Mouse (Mus musculus) embryonic facial prominence, embryonic 15.5 days (tissue): ENCODE results near the gene Rbbp6. TPM values are rescaled to one million over a fixed set of nuclear protein-coding genes. Genes with fewer than 3 reads are reported as not detected.
A peak's percentile ranks its signal among the peaks of the same experiment; 100 is the strongest.

Experiments
- ATAC-seq: fragments of 200-750 bp; cut with Nextera tagmentation; 2 replicates; pipeline ENCODE4 v1.8.0; 2017; ENCODE audit warnings: low read depth, moderate TSS enrichment; ENCODE audit not compliant: insufficient number of reproducible peaks, low FRiP score, low TSS enrichment
- H3K27ac ChIP-seq: fragments of 300-500 bp; sonication (generic); replicated peaks from 2 replicates; pipeline ENCODE4 v1.5.1; 2015; ENCODE audit warnings: mild to moderate bottlenecking, inconsistent platforms
- H3K27me3 ChIP-seq: fragments of 300-500 bp; sonication (generic); 2 replicates; pipeline ENCODE4 v1.6.1; 2015; ENCODE audit warnings: inconsistent platforms
- H3K36me3 ChIP-seq: fragments of 300-500 bp; sonication (generic); 2 replicates; pipeline ENCODE4 v1.6.1; 2015; ENCODE audit warnings: mild to moderate bottlenecking, inconsistent platforms
- H3K4me1 ChIP-seq: fragments of 300-500 bp; sonication (generic); 2 replicates; pipeline ENCODE4 v1.6.1; 2015; ENCODE audit warnings: inconsistent platforms
- H3K4me2 ChIP-seq: fragments of 300-500 bp; sonication (generic); replicated peaks from 2 replicates; pipeline ENCODE4 v1.6.1; 2015; ENCODE audit warnings: mild to moderate bottlenecking, inconsistent platforms
- H3K4me3 ChIP-seq: fragments of 300-500 bp; sonication (generic); replicated peaks from 2 replicates; pipeline ENCODE4 v1.5.1; 2015; ENCODE audit warnings: mild to moderate bottlenecking, inconsistent platforms
- H3K9ac ChIP-seq: fragments of 300-500 bp; sonication (generic); 2 replicates; pipeline ENCODE4 v1.6.1; 2015; ENCODE audit warnings: inconsistent platforms
- H3K9me3 ChIP-seq: fragments of 300-500 bp; sonication (generic); replicated peaks from 2 replicates; pipeline ENCODE4 v1.6.1; 2016; ENCODE audit warnings: inconsistent platforms
- WGBS: fragments of 180-500 bp; shearing (Covaris S2); methylation state at CpG from one replicate; pipeline ENCODE4 v1.1.7; 2015; 5-methylcytosine and 5-hydroxymethylcytosine counted together
- polyA plus RNA-seq: library from polyadenylated mRNA; unstranded; fragments of >200 nt; fragmentation: Nextera tagmentation; extraction: Ambion mirVana; gene quantifications from 2 replicates; pipeline ENCODE4 v1.2.1, GENCODE M21; 2015

The Rbbp6 gene
- polyA plus RNA-seq, 1 experiment from 2014 or later, result 27.5 TPM

DNA sequence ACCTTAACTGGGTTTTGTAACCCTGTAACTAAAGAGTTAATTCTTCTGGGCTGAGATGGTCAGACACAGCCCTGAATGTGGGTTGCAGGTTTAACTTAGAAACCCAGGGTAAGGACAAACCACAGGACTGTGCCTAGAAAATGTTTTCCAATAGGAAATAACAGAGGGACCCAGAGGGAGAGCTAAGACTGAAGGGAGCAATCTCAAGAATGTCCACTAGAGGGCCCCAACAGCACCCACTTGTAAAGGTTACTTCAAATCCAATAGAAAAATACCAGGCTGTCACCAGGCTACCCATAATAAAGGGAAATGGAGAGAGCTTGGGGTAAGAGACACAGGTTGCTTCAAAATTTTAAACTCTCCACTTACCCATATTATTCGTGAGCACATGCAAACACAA lies 20.3 kb upstream of the Rbbp6 start:
- Histone ChIP-seq H3K27ac (no peak overlapping the region), H3K36me3 (no peaks in the 10 kb centered on the region), H3K4me1 (no peaks in the 10 kb centered on the region), H3K27me3 (no peaks in the 10 kb centered on the region), H3K4me2 (no peak overlapping the region), H3K9me3 (no peaks in the 10 kb centered on the region), H3K9ac (no peak overlapping the region), H3K4me3 (no peak overlapping the region)
- no peak for ATAC-seq
- 7% methylated on average over 1 of the region's 1 CpGs for WGBS

DNA sequence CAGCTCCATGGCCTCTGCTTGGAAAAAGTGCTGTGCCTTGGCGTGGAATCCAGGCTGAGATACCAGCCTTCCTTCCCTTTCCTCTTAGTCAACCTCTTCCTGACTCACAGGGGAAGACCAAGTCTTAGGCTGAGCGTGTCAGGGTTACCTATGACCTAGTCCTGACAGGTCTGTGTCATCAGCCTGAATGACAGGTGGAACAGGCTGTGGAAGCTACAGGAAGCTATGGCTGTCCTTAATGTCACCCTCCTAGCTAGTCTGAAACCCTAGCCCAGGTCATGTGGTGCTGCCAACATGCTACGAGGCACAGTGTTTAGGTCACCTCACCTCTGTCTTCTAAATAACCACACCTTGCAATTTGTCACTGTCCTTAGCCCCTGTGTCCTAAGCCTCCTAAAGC lies 16.2 kb upstream of the Rbbp6 start:
- 56% methylated on average over 3 of the region's 3 CpGs for WGBS
- no peak overlapping the region for H3K27ac ChIP-seq
- no peak overlapping the region for H3K9ac ChIP-seq
- no peaks in the 10 kb centered on the region for H3K27me3 ChIP-seq
- H3K4me3 ChIP-seq, result no peak overlapping the region
- no peaks in the 10 kb centered on the region for H3K4me1 ChIP-seq
- no peaks in the 10 kb centered on the region for H3K9me3 ChIP-seq
- H3K4me2 ChIP-seq, result no peak overlapping the region
- ATAC-seq, result no peak
- H3K36me3 ChIP-seq, result no peaks in the 10 kb centered on the region

DNA sequence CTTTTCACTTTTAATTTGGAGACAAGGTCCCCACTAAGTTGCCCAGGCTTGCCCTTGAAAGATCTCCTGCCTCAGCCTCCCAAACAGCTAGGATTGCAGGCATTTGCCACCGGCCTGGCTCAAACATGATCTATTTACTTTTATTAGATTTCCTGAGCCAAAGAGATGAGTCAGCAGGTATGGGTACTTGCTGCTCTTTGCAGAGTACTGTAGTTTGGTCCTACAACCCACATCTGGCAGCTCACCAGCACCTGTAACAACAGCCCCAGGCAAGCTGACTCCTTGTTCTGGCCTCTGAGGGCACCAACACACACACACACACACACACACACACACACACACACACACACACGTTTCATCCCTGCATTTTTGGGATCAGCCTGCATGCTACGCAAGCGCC lies 14.0 kb upstream of the Rbbp6 start:
- no peak for ATAC-seq

DNA sequence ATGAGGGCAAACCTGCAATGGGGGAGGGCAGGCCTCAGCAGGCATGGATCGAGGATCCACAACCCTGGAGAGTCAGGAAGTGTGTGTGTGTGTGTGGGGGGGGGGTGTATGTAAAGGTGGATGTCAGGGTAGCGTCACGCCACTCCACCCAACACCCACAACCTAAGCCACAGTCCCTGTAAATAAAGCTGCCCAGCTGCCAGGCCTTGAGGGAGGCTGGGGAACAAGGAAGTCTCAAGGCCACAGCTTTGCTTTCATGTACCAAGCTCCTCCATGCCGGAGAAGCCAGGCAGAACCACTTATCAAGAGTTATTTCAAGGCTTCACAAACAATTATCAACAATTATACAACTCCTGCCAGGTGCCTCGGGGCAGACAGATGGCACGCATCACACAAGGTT lies 13.4 kb upstream of the Rbbp6 start:
- Histone ChIP-seq H3K9ac (no peak overlapping the region), H3K4me1 (no peaks in the 10 kb centered on the region), H3K4me2 (no peak overlapping the region), H3K27me3 (no peaks in the 10 kb centered on the region), H3K36me3 (no peaks in the 10 kb centered on the region), H3K27ac (no peak overlapping the region), H3K4me3 (no peak overlapping the region), H3K9me3 (no peaks in the 10 kb centered on the region)
- ATAC-seq, result no peak
- 40% methylated on average over 6 of the region's 6 CpGs for WGBS

More for the DNA sequence above, 14.0 kb upstream of the Rbbp6 start:
- H3K9ac ChIP-seq, result no peak overlapping the region
- H3K36me3 ChIP-seq, result no peaks in the 10 kb centered on the region
- H3K4me2 ChIP-seq, result no peak overlapping the region
- no peaks in the 10 kb centered on the region for H3K4me1 ChIP-seq
- no peaks in the 10 kb centered on the region for H3K27me3 ChIP-seq
- no peak overlapping the region for H3K27ac ChIP-seq
- WGBS, result 39% methylated on average over 4 of the region's 4 CpGs
- no peak overlapping the region for H3K4me3 ChIP-seq
- no peaks in the 10 kb centered on the region for H3K9me3 ChIP-seq

- no peaks in the 10 kb centered on the region for H3K9me3 ChIP-seq
- H3K36me3 ChIP-seq, result no peaks in the 10 kb centered on the region
- 83% methylated on average over 11 of the region's 11 CpGs for WGBS
- no peak overlapping the region for H3K9ac ChIP-seq
- no peaks in the 10 kb centered on the region for H3K27me3 ChIP-seq
- no peak overlapping the region for H3K27ac ChIP-seq
- no peak overlapping the region for H3K4me3 ChIP-seq
- H3K4me1 ChIP-seq, result no peaks in the 10 kb centered on the region
- H3K4me2 ChIP-seq, result no peak overlapping the region
- no peak for ATAC-seq
Observed at GRCm38 (mm10) chr7:122954451-122955225, 10.8 kb upstream of the Rbbp6 start.

DNA sequence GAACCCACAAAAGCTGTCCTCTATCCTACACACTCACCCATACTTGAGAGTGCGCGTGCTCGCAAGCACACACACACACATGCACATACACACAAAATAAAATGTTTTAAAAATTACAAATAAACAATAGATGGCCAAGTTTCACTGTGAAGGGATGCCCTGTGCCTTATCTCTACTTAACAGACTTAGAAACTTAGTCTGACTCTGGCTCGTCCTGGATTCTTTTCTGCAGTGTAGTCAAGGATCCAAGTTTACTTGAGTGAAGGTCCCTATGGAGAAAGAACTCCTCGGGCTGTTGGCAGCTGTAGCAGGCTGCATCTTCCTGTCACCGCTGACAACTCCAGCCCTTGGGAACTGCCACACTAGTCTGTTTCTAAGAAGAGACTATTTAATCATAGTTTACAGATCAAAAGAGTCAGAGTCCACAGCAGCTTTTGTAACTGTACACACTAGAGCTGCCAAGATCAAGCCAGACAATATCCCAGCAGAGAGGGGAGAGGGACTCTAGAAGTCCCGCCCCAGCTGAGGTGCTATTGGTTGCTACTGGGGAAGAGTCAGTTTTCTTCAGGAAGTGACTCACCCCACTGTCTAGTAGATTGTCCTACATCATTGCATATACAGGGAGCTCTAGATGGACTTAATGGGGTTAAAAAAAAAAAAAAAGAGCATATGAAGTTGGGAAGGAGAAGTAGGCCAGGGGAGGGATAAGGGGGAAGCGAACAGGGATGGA lies 10.1 kb upstream of the Rbbp6 start:
- no peak overlapping the region for H3K9ac ChIP-seq
- no peaks in the 10 kb centered on the region for H3K4me1 ChIP-seq
- ATAC-seq, result peak; percentile 76
- H3K27ac ChIP-seq, result no peak overlapping the region
- H3K4me2 ChIP-seq, result no peak overlapping the region
- H3K36me3 ChIP-seq, result no peaks in the 10 kb centered on the region
- H3K9me3 ChIP-seq, result no peaks in the 10 kb centered on the region
- 65% methylated on average over 8 of the region's 8 CpGs for WGBS
- H3K4me3 ChIP-seq, result no peak overlapping the region
- H3K27me3 ChIP-seq, result no peaks in the 10 kb centered on the region

GRCm38 (mm10) chr7:122968751-122969150 lies 3.3 kb downstream of the Rbbp6 start:
- H3K36me3 ChIP-seq, result peaks cover 8% of the 10 kb centered on the region; the same call in 1 of the 2 replicates
- peak overlapping the region; percentile 78 for H3K4me2 ChIP-seq
- H3K27ac ChIP-seq, result no peak overlapping the region
- WGBS, result 37% methylated on average over 4 of the region's 4 CpGs
- no peaks in the 10 kb centered on the region for H3K27me3 ChIP-seq
- H3K4me1 ChIP-seq, result peaks cover 15% of the 10 kb centered on the region
- no peak overlapping the region for H3K9ac ChIP-seq
- peak overlapping the region; percentile 94 for H3K4me3 ChIP-seq
- H3K9me3 ChIP-seq, result no peaks in the 10 kb centered on the region
- ATAC-seq, result no peak

DNA sequence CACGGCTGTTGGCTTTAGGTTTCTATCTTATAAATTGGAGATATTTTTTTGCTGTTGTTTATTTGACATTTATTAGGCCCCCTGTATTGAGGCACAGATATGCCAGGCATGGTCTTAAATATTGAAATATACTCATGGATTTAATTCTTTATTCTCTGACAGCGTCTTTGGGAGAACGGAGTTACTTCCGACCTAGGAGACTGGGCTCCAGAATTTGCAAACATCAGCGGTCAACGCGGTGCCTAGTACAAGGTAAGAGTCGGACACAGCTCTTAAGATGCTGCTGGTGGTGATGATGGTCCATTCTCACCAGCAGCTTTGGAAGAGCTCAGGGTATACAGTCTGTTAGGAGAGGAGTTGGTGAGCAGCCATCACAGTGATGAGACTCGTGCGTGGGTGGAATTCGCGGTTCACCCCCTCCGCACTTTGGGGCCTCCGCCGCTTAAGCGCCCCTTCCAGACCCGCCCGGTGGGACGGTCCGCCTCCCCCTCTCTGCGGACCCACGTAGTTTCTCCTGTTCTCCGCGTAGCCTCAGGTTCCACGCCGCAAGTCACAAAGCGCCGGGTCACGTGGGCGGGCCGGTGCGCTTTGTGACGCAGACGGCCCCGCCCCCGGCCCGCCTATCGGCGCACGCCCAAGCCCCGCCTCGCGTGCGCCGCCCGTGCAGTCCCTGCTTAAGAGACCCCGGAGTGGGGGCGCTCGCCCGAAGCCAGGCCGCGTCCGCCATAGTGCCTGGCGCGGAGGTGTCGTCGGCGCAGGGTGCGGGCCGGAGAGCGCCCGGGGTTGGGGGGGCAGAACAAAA lies 3.9 kb downstream of the Rbbp6 start:
- no peaks in the 10 kb centered on the region for H3K27me3 ChIP-seq
- ATAC-seq, result peak; percentile 97
- H3K9me3 ChIP-seq, result no peaks in the 10 kb centered on the region
- peaks cover 18% of the 10 kb centered on the region for H3K4me1 ChIP-seq
- H3K4me2 ChIP-seq, result peak overlapping the region; percentile 78
- peaks cover 8% of the 10 kb centered on the region; the same call in 1 of the 2 replicates for H3K36me3 ChIP-seq
- H3K27ac ChIP-seq, result peak overlapping the region; percentile 92
- peak overlapping the region; percentile 94 for H3K4me3 ChIP-seq
- H3K9ac ChIP-seq, result peak overlapping the region; percentile 99
- under 1% methylated on average over 61 of the region's 62 CpGs for WGBS

DNA sequence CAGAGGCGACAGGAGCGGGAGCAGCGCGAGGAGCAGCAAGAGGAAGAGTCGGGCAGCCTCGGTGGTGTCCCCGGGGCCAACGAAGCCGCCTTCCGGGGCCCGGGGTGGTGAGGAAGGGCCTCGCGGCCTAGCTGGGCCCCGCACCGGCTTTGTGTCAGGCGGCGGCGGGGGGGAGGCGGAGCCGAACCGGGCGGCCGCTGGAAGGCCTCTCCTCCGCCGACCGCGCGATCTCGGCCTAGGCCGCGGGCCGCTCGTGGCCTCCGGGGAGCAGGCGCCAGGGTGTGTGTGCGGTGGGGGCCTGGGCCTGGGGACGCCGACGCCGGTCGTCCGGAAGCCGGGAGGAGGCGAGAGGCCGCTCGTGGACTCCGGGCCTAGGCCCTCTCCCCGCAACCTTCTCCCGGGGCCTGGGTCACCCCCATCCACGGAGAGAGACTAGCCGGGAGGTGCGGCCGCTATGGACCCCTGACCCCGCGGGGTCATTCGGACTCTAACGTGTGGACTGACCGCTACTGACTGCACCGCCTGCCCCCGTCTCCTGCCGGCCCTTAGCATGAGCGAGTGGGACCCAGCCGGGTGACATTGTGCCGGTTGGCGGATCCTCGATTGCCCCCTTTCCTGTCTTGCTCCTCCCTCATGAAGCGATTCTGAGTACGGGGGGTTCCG lies 4.8 kb downstream of the Rbbp6 start:
- Histone ChIP-seq H3K9ac (peak overlapping the region; percentile 99), H3K27me3 (no peaks in the 10 kb centered on the region), H3K36me3 (peaks cover 8% of the 10 kb centered on the region; the same call in 1 of the 2 replicates), H3K27ac (peak overlapping the region; percentile 92), H3K9me3 (no peaks in the 10 kb centered on the region), H3K4me3 (peak overlapping the region; percentile 94), H3K4me2 (peak overlapping the region; percentile 78), H3K4me1 (peaks cover 18% of the 10 kb centered on the region)
- ATAC-seq, result peak; percentile 56
- under 1% methylated on average over 65 of the region's 69 CpGs for WGBS

DNA sequence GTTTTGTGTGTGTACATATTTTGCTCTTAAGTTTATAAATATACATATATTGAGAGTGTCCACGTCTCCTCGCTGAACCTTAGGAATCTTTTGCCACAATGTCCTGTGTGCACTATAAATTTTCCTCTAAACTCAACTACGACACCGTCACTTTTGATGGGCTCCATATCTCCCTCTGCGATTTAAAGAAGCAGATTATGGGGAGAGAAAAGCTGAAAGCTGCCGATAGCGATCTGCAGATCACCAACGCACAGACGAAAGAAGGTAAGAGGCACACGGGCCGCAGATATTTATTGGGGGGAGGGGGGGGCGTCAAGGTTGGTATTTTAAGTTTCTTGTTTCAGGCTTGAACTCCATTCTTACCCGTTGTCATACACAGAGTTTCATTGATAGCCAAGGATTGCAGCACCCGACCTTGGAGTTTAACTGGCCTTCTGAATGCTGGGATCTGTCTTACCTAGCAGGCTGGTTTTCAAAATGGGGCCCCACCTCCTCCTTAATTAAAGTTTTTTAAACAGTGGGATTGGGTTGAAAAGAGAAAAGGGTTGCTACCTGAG lies 5.5 kb downstream of the Rbbp6 start:
- peak overlapping the region; percentile 92 for H3K27ac ChIP-seq
- under 1% methylated on average over 14 of the region's 14 CpGs for whole genome bisulfite sequencing
- H3K4me3 ChIP-seq, result peak overlapping the region; percentile 94

More for the DNA sequence above, 5.5 kb downstream of the Rbbp6 start:
- Histone ChIP-seq H3K9me3 (no peaks in the 10 kb centered on the region), H3K9ac (peak overlapping the region; percentile 99), H3K4me1 (peaks cover 18% of the 10 kb centered on the region), H3K4me2 (peak overlapping the region; percentile 78), H3K27me3 (no peaks in the 10 kb centered on the region), H3K36me3 (peaks cover 8% of the 10 kb centered on the region; the same call in 1 of the 2 replicates)
- no peak for ATAC-seq
